Mouse (Mus musculus) testis, adult 10 weeks (tissue): ENCODE results near the gene Ceacam12. TPM values are rescaled to one million over a fixed set of nuclear protein-coding genes. Genes with fewer than 3 reads are reported as not detected.

Experiments
- polyA plus RNA-seq: library from polyadenylated mRNA; stranded (reverse); fragments of 350-450 nt; fragmentation: Illumina TruSeq; extraction: RNeasy Lipid Tissue Mini Kit (QIAGEN cat#74804); gene quantifications from one replicate; pipeline ENCODE4 v1.2.3, GENCODE M21; 2014; ENCODE audit warnings: low read depth, low replicate concordance

The Ceacam12 gene
- polyA plus RNA-seq: not detected

GRCm38 (mm10) chr7:18065629-18066028, at the start of gene Ceacam12:
Gene Ceacam12, plus strand, starts transcription at chr7:18065929.

Other genes with a start within 250 kb of the Ceacam12 start
- not detected for gene Gm5155, start 194.2 kb upstream of the Ceacam12 start, polyA plus RNA-seq
- not detected for gene Ceacam11, start 93.8 kb upstream of the Ceacam12 start, polyA plus RNA-seq
- gene Ceacam13, start 56.0 kb upstream of the Ceacam12 start, polyA plus RNA-seq: not detected
- not detected for gene Igfl3, start 110.6 kb downstream of the Ceacam12 start, polyA plus RNA-seq
- gene Mill1, start 179.4 kb downstream of the Ceacam12 start, polyA plus RNA-seq: not detected